Mouse (Mus musculus) brain, embryonic 14.5 days (tissue): ENCODE data around the gene Uaca.

ENCODE experiments used
- CTCF ChIP-seq: fragments of 200-500 bp; IDR thresholded peaks from 2 replicates; pipeline ENCODE4 v1.5.1; 2012; ENCODE audit warnings: inconsistent platforms, mild to moderate bottlenecking, moderate library complexity, borderline replicate concordance; ENCODE audit not compliant: insufficient read depth, insufficient read length; ENCODE audit errors: extremely low read depth
- POLR2A ChIP-seq: fragments of 200-500 bp; IDR thresholded peaks from 2 replicates; pipeline ENCODE4 v1.6.1; 2012; ENCODE audit warnings: mild to moderate bottlenecking, inconsistent platforms, borderline replicate concordance; ENCODE audit not compliant: poor library complexity, insufficient read depth, insufficient read length, severe bottlenecking; ENCODE audit errors: extremely low read depth

- TF ChIP-seq CTCF (no peak), POLR2A (no peak)
These were observed 36.5 kb upstream of the Uaca start for GRCm38 (mm10) chr9:60757817-60758216.
